Mouse (Mus musculus) 3134 (cell line): ENCODE measurements around the gene Procr.
"Not testable (repeated sequence)": the region's sequence is repeated elsewhere in the genome, so short reads cannot be mapped to it uniquely, and the experiment has no call there.

ENCODE experiments used
- DNase-seq: peaks from one replicate; pipeline ENCODE4 v3.0.0-alpha.2; 2011; ENCODE audit warnings: low spot score; ENCODE audit not compliant: insufficient read length; ENCODE audit errors: extremely low read depth

Procr gene

GRCm38 (mm10) chr2:155751014-155751786 lies at the start of gene Procr:
TSS of gene Procr (plus strand) at chr2:155751117.
- no peak for DNase-seq

- no peak for DNase-seq
Measured at GRCm38 (mm10) chr2:155701399-155701919, 49.5 kb upstream of the Procr start.

- no peak for DNase-seq
Measured at GRCm38 (mm10) chr2:155703630-155704029, 47.3 kb upstream of the Procr start.

GRCm38 (mm10) chr2:155707251-155707650 lies 43.7 kb upstream of the Procr start:
- no peak for DNase-seq

- DNase-seq, result no peak
Measured at GRCm38 (mm10) chr2:155710557-155710956, 40.4 kb upstream of the Procr start.

GRCm38 (mm10) chr2:155717082-155717990 lies 33.6 kb upstream of the Procr start:
- no peak for DNase-seq

GRCm38 (mm10) chr2:155720585-155720984 lies 30.3 kb upstream of the Procr start:
- no peak for DNase-seq

GRCm38 (mm10) chr2:155724036-155724435 lies 26.9 kb upstream of the Procr start:
- DNase-seq, result no peak

GRCm38 (mm10) chr2:155724526-155724925 lies 26.4 kb upstream of the Procr start:
- no peak for DNase-seq

- DNase-seq, result no peak
Measured at GRCm38 (mm10) chr2:155726302-155726701, 24.6 kb upstream of the Procr start.

GRCm38 (mm10) chr2:155727764-155728395 lies 23.0 kb upstream of the Procr start:
- no peak for DNase-seq

GRCm38 (mm10) chr2:155728742-155729141 lies 22.2 kb upstream of the Procr start:
- DNase-seq, result no peak

- peak; percentile 89 for DNase-seq
Measured at GRCm38 (mm10) chr2:155729158-155729645, 21.7 kb upstream of the Procr start, which contains the start of gene Edem2. TSS of gene Edem2 (minus strand) at chr2:155729475.

GRCm38 (mm10) chr2:155735080-155735479 lies 15.8 kb upstream of the Procr start:
- DNase-seq, result no peak

- not testable (repeated sequence) for DNase-seq
Measured at GRCm38 (mm10) chr2:155735766-155736165, 15.2 kb upstream of the Procr start, which contains the start of gene Gm17581. TSS of gene Gm17581 (minus strand) at chr2:155735866.

- DNase-seq, result no peak
Measured at GRCm38 (mm10) chr2:155736936-155737335, 14.0 kb upstream of the Procr start.

- no peak for DNase-seq
Measured at GRCm38 (mm10) chr2:155737803-155738202, 13.1 kb upstream of the Procr start.

GRCm38 (mm10) chr2:155742211-155742610 lies 8.7 kb upstream of the Procr start:
- no peak for DNase-seq

- DNase-seq, result no peak
Measured at GRCm38 (mm10) chr2:155742931-155743337, 8.0 kb upstream of the Procr start.

- DNase-seq, result peak; percentile 51
Measured at GRCm38 (mm10) chr2:155743351-155743750, 7.6 kb upstream of the Procr start.

- no peak for DNase-seq
Measured at GRCm38 (mm10) chr2:155745487-155745886, 5.4 kb upstream of the Procr start.
